Mouse (Mus musculus): Measurements from ENCODE around the gene Taldo1.

The Taldo1 gene

GRCm38 (mm10) chr7:141391625-141392551 lies at the start of gene Taldo1:
Gene Taldo1 (plus strand): TSS chr7:141392199.
- DNase-seq (ENCODE audit: low spot score), result peak; percentile 91

DNA sequence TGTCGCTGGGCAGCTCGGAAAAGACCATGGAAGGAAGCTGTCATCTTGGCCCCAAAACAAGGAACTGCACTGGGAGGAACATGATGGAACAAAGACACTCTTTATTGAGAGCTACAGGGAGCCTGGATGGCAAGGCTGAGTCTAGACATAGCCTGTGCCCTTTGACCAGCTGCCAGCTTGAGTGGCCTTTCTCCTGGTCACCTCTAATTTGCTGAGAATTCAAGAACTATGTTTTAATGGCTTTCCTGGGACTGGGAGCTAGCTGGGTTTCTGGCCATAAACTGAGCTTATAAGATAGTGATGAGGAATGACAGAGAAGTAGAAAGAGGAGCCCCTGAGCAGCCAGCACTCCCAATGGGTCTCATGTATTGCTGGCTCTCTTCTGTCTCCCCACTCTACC lies 48.8 kb upstream of the Taldo1 start:
- no peak for DNase-seq (ENCODE audit: low spot score)

GRCm38 (mm10) chr7:141343696-141344095 lies 48.3 kb upstream of the Taldo1 start:
- no peak for DNase-seq (ENCODE audit: low spot score)

DNA sequence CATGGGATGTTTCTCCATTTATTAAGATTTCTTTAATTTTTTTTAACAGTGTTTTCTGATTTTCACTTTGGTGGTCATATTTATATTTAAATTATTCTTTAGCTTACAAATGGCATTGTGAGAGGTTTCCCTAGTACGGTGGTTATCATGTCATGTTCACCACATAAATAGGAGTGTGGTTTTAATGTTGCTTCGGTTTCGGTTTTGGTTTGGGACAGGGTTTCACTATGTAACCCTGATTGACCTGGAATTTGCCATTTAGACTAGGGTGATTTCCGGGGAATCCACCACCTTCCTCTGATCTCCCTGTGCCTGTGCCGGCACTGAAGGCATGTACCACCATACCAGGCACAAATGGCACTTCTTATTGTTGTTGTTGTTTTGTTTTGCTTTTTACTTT lies 47.2 kb upstream of the Taldo1 start:
- no peak for DNase-seq (ENCODE audit: low spot score)

- no peak for DNase-seq (ENCODE audit: low spot score)
These were observed 40.9 kb upstream of the Taldo1 start for GRCm38 (mm10) chr7:141351061-141351460.

DNA sequence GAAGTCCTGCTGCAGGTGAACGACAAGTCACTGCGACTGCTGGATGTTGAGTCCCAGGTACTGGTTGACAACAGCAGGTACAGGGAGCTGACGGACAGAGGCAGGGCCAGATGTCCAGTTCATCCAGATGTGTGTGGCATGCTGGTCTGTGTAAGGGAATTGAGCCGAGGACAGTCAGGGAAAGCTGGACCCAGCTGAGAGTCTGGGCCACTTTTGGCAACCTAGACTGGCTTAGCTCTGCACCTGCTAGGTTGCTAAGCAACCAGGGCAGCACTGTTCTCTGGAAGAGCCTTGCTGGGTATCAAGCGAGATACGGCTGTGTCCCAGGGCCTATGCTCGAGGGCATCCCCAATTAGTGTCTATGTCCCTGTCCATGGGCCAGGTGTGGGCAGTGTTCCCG lies 36.9 kb upstream of the Taldo1 start:
- DNase-seq (ENCODE audit: low spot score), result no peak

GRCm38 (mm10) chr7:141355626-141356326 lies 36.2 kb upstream of the Taldo1 start:
- no peak for DNase-seq (ENCODE audit: low spot score)

DNA sequence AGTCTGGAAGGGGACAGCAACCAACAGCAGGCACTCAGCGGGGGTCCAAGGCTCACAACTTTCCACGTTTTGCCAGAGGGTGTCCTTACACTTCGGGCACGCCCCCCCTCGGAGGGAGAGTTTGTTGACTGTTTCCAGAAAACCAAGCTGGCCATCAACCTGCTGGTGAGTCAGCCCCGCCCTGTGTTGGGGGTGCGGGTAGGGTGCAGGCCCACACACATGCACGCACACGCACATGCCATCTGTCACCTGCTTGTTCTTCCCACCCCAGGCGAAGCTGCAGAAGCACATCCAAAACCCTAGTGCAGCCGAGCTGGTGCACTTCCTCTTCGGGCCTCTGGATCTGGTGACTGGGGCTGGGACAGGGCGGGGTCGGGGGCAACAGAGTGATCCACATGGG lies 35.0 kb upstream of the Taldo1 start:
- DNase-seq (ENCODE audit: low spot score), result no peak

GRCm38 (mm10) chr7:141361510-141361909 lies 30.5 kb upstream of the Taldo1 start:
- DNase-seq (ENCODE audit: low spot score), result no peak

- DNase-seq (ENCODE audit: low spot score), result no peak
These were observed 28.8 kb upstream of the Taldo1 start for GRCm38 (mm10) chr7:141363106-141363751.

GRCm38 (mm10) chr7:141363752-141364125 lies 28.3 kb upstream of the Taldo1 start:
- DNase-seq (ENCODE audit: low spot score), result no peak

DNA sequence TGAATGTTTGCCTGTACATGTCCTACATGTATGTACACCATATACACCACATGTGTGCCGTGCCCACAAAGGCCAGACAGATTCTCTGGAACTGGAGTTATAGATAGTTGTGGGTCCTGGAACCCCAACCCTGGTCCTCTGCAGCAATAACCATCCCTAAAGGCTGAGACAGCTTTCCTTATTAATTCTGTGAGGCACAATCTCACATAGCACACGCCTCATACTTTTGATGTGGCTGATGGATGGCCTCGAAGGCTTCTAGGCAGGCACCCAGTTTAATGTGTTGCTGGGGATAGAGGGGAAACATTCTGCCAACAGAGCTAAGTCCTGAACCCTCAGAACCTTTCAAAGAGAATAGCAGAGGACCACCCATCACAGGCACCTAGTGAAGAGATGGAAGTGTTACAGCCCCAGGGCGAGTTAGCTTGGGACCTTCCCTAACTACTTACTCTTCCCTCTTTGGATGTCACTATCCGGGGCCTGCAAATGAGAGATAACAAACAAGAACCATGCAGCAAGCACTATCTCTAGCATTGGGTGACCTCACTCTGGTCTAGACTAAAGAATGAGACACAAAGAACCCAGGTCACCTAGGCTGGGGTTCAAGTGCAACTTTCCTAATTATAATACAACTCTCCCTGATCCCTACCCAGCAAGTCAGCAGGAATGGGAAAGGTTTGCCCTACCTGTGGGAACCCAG lies 27.5 kb upstream of the Taldo1 start:
- DNase-seq (ENCODE audit: low spot score), result no peak

- DNase-seq (ENCODE audit: low spot score), result no peak
These were observed 27.0 kb upstream of the Taldo1 start for GRCm38 (mm10) chr7:141365049-141365445.

DNA sequence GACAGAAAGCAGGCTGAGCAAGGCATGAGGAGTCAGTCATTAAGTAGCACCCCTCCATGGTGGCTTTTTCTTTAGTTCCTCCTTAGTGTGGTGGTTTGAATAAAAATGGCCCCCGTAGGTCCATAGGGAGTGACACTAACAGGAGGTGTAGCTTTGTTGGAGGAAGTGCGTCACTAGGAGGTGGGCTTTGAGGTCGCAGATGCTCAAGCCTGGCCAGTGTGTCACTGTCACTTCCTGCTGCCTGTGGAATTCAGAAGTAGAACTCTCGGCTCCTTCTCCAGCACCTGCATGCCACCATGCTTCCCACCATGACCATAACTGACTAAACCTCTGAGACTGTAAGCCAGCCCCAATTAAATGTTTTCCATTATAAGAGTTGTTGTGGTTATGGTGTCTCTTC lies 24.6 kb upstream of the Taldo1 start:
- DNase-seq (ENCODE audit: low spot score), result no peak

- DNase-seq (ENCODE audit: low spot score), result no peak
These were observed 22.1 kb upstream of the Taldo1 start for GRCm38 (mm10) chr7:141369918-141370317.

DNA sequence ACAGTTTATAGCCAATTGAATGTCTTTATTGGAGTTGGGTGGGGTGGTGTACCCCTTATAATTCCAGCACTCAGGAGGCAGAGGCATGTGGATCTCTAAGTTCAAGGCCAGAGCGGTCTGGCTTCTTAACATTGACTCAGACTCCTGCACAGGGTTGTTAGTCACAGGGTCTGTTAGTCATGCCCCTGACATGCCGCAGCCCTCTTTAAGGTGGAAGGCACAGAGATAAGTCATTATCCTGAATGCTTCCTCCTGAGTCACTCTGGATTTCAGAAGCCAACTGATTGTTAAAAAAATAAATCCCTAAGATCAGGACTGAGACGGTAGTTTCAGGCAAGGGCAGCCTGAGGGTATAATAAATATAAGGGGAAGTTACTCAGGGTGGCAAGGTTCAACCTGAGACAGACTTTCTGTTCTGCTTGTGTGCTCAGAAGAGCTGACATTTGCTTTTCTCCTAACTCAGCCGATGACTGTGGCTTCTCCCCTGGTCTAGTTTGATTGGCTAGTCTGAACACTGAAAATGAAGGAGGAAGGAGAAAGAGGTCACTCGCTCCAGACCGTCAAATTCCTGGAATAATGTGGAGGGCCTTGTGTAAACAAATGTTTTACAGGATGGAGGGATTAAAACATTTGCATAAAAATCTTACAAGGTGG lies 19.9 kb upstream of the Taldo1 start:
- no peak for DNase-seq (ENCODE audit: low spot score)

- DNase-seq (ENCODE audit: low spot score), result no peak
These were observed 18.4 kb upstream of the Taldo1 start for GRCm38 (mm10) chr7:141373611-141374010.

GRCm38 (mm10) chr7:141374399-141374798 lies 17.6 kb upstream of the Taldo1 start:
- DNase-seq (ENCODE audit: low spot score), result no peak

DNA sequence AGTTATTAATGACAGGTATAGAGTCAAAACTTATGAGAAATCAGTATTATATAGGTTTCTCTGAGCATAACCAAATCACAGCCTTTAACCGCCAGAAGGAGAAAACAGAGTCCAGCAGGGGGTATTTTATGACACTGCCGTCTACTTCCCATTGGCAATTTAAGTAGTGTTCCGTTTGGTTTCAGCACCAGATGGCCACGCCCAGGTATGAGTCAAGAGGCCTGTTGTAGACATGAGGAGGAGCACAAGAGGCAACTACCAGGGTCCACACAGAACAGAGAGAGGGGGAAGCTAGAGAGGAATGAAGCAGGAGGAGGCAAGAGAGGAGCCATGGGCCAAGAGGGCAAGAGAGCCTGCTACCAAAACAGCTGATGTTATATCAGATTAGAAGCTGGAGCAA lies 12.4 kb upstream of the Taldo1 start:
- no peak for DNase-seq (ENCODE audit: low spot score)

DNA sequence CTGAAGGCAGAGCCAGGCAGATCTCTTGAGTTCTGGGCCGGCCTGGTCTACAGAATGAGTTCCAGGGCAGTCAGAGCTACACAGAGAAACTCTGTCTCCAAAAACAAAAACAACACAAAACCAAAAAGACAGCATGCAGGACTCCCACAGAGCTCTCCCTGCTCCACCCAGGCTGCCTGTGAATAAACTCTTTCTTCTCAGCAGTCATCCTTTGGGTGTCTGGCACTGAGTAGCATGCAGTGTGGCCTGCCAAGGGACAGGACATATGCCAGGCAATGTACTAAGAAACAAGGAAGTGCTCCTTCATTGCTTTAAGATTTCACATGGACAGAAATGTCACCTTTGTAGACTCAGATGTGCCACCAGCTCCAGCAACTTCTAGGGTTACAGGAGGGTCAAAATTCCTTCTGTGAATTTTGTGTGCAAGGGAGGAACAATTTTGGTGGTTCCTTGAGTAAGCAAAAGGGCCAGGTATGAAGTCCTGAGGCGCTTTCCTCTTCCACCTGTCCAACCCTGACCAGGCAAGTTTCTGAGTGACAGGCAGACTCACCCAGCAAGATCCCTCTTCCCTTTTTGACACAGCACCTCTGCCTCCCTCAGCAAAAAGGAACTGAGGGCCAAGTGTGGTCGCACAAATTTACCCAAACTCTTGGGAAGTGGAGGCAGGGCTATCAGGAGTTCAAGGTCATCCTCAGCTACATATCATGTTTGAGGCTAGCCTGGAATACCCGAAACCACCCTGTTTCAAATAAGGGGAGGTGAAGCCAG lies 10.7 kb upstream of the Taldo1 start:
- DNase-seq (ENCODE audit: low spot score), result no peak
